Mouse (Mus musculus) frontal cortex, adult (tissue): ENCODE data around the gene Smad3.

Experiments
- ATAC-seq: cut with Nextera tagmentation; 2 replicates; pipeline ENCODE4 v1.9.2; 2017; ENCODE audit warnings: mild to moderate bottlenecking, moderate library complexity, mixed read lengths; ENCODE audit not compliant: low TSS enrichment

Gene Smad3

DNA sequence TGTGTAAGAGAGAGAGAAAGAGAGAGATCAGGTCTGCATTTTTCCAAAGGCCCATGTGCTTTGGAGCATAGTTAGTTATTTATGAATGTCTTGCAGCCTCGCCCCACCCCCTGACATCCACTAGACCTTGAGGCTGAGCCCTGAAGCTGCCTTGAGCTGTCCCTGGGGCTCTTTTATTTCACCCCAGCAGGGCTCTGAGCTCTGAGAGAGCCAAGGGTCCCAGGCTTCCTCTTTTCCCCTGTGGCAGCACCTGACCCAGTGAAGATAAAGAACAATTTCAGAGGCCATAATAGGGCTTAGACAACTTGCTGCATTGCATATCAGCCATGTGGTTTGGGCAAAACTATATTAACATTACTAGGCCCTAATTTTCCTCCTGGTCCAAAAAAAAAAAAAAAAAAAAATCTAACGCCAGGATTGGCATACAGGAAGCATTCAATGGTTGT, 93.5 kb downstream of the Smad3 start:
- ATAC-seq: no peak

DNA sequence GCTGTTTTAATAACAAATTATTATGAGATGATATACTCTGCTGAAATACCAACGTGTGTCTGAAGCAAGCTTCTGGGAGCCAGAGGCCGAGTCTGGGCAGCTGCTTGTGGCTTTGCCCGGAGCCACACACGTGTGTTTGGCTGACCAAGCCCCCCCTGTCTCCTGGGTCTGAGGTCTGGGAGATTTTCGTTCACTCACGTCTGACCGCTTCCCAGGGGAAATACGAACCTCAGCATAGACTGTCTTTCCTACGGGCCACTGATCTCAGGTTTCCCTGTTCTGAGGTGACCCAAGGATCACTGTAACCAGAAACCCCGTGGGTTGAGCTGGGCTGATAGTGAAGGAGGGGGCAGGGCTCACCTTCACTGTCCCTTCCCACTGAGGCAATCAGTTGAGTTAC, 94.6 kb downstream of the Smad3 start:
- no peak for ATAC-seq

- no peak for ATAC-seq
These were observed 95.0 kb downstream of the Smad3 start for GRCm38 (mm10) chr9:63662759-63663158.

GRCm38 (mm10) chr9:63660691-63661090, 97.1 kb downstream of the Smad3 start:
- no peak for ATAC-seq

- ATAC-seq: no peak
These were observed 97.7 kb downstream of the Smad3 start for GRCm38 (mm10) chr9:63660061-63660460.

- ATAC-seq: no peak
These were observed 98.8 kb downstream of the Smad3 start for GRCm38 (mm10) chr9:63658970-63659371.

- ATAC-seq: no peak
These were observed 99.4 kb downstream of the Smad3 start for GRCm38 (mm10) chr9:63658436-63658835.

DNA sequence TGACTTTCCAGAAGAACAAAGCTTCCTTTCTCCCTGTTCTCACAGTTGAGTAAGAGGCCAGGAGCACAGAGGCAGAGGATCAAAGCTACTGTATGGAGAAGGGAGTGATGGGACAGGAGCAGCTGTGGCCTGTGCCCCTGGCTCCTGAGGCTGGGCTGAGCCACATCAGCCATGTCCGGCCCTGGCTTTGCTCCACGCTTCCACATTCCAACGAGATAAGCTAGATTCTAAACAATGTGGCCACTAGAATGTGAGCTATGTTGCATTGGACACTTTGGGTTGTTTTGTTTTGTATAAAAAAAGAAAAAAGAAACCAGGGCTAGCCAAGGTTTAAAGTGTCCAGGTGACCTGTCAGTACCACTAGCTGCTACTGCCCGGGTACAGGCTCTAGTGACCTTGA, 100.6 kb downstream of the Smad3 start:
- no peak for ATAC-seq

DNA sequence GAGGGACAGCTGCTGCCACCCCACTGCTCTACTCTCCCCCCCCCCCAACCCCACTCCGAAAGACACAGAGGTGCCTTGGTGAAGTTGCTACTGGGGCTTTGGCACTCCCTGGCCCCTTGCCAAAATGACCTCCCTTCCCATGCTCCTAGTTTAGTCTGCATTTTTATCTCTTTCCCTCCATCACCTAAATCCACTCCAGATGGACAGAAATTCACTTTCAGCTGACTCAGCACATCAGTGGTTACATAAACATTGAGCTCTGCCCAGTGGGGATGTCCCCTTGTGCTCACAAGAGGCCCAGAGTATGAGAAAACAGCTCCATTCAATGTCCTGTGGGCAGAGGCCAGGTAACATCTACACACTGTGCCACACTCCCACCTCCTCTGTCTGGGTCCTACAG, 102.7 kb downstream of the Smad3 start:
- no peak for ATAC-seq

GRCm38 (mm10) chr9:63654575-63654974, 103.2 kb downstream of the Smad3 start:
- ATAC-seq: no peak

DNA sequence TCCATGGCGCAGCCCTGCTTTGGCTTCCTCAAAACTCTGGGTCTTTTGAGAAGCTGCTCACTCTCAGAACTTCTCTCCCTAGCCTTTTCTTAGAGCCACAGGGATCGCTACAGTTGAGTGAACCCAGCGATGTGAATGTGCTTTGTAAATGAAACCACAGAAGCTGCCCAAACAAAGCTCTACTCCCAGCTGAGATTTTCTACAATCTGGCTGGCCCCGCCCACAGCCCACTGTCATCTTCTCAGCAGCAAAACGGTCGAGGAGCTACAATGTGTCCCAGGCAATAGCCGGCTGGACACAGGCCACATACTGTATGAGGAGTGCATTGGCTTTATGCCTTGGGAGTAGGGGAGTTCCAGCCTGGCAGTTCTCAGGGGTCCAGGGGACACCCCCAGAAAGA, 104.1 kb downstream of the Smad3 start:
- ATAC-seq: 0 out of 2 replicates have a peak, but pooled peaks have one; percentile 18

DNA sequence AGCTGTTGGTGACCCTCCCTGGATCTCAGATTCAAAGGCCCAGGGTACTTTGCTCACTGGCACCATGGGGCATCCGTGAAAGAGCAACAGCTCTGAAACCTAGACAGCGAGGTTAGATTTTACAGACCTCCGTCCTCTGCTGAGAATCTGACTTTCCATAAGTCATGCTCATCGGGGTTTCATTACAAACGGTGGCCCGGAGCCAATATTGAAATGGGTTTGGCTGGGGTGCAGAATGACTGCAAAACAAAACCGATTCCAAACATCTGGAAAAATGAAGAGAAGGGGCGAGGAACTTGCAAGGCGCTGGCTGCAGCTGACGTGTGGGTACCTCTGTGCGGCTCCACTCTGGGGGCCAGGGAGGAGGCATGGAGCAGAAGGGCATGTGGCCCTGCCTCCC, 106.2 kb downstream of the Smad3 start:
- ATAC-seq: no peak

- no peak for ATAC-seq
These were observed 106.9 kb downstream of the Smad3 start for GRCm38 (mm10) chr9:63650905-63651304.

GRCm38 (mm10) chr9:63649841-63650545, 107.8 kb downstream of the Smad3 start:
- ATAC-seq: no peak

DNA sequence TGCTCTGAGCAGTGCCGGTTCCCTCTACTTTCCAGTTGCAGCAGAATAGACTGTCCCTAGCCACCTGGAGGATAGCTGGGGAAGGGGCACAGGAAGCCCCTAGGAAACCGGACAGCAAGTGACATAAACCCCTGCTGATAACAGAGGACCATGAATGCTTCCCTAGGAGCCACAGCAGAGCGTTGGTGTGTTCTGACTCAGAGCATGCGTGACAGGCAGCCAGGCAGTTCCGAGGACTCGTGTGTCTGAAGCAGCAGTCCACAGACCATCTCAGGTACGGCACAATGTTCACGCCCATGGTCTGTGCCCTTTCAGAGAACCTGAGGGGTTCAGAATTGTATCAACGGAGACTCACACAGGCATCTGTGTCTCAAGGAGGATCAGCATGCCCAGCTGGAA, 109.3 kb downstream of the Smad3 start:
- peak; percentile 27 for ATAC-seq

DNA sequence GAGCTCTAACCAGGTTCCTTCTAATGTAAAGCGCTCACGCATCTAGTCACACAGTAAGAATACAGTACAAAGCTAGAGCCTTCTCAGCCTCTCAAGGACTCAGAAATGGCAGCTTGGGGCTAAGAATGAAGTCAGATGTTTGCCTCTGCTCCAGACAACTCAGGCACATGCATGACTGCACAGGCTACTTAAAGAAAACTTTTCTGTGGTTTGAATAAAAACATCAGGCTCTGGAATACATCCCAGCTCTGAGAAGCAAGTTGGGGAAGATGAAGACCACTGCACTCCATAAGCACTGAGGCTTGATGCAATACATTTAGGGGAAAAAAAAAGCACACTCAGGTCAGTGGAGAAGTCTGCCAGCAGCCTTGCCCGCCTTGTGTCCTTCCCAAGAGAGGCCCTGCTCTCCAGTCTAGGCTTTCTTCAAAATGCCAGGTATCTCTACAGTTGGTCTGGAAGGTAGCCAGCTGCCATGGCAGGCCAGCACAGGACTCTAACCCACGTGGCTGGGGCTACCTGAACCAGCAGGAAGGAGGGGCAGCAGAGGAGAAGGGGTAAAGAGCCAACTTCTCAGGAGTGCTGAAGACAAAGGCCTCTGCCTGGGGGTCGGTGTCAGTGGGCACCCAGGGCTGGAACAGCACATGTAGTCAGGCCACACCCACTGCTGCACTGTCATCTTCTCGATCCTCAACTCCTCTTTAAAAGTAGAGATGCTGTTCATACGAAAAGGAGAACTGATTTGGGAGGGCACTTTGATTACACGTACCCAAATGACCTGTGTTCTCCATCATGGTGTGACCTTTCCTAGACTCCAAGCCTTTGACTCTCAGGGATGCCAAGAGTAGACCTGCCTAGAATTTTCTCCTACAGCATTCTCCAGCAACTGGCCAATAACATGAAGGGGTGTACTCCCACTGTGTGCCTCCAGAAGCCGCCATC, 109.9 kb downstream of the Smad3 start:
- peak; percentile 29; the same call in 1 of the 2 replicates for ATAC-seq

GRCm38 (mm10) chr9:63645084-63645483, 112.7 kb downstream of the Smad3 start:
- ATAC-seq: no peak

DNA sequence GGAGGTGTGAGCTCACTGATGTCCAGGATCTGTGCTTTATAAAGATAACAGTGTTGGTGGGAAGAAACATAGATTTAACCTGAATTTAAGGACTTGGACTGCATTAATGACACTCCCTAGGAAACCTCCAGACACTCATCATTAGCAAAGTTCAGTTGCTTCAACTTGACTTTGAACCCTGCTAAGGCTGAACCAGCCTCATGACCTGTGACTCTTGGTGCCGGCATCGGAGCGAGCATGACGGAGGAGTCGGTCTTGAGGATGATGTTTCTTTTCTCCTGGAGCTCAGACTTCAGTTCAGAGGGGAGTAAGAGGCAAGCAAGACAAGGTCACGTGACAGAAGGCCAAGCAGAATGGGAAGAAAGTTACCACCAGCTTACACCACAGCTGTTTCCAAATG, 113.8 kb downstream of the Smad3 start:
- no peak for ATAC-seq

DNA sequence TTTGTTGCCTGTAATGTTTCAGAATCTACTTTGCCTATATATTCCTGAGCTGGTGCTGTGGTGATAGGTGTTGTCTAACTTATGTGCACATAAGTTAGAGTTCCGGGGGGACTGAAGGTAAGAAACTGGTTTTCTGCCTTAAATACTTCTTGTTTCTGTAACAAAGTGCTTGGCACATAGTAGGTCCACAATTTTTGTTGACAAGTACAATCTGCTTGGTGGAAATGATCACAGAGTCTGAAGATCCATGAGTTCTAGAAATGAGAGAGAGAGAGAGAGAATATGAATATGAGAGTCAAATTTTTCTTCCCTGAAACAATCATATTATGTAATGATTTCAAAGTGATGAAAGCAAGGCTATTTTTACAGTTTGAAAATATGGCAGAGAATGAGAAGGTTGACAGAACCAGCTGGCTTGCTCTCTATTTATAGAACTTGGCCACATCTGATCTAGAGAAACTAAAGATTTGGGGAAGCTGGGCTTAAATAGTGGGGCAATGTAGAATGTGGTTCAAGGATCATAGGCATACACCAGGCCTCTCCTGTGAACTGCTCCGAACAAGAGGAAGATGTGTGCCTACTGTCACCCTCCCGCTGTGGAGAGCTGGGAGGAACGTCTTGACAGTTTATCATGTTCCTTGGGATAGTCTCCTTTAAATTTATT, 115.7 kb downstream of the Smad3 start:
- ATAC-seq: peak; percentile 71

DNA sequence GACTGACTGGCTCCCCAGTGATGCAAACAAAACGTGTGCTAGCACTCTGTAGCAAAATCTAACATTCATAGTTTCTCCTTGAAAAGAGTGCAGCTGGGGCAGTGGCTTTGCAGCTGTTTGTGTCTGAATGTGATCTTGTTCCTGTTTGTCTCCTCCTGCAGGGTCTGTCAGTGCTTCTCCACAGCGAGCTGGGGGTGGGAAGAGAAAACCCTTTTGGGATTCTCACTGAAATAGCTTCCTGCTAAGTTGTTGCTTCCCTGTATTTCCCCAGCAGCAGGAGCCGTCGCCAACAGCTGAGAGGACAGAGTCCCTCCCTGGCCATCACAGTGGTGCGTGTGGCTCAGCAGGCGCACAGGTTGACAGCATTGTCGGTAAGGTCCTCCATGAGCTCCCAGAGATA, 121.7 kb downstream of the Smad3 start:
- peak; percentile 41 for ATAC-seq

- no peak for ATAC-seq
These were observed 124.5 kb downstream of the Smad3 start for GRCm38 (mm10) chr9:63633334-63633733.

- ATAC-seq: peak; percentile 88
These were observed 124.9 kb downstream of the Smad3 start for GRCm38 (mm10) chr9:63632924-63633323.
